Mouse (Mus musculus): Measurements from ENCODE around the gene Lmod2. TPM values are rescaled to one million over a fixed set of nuclear protein-coding genes. Genes with fewer than 3 reads are reported as not detected.

The Lmod2 gene
- total and polyA plus RNA-seq, 3 experiments, result 0.11 TPM; not detected in 2

DNA sequence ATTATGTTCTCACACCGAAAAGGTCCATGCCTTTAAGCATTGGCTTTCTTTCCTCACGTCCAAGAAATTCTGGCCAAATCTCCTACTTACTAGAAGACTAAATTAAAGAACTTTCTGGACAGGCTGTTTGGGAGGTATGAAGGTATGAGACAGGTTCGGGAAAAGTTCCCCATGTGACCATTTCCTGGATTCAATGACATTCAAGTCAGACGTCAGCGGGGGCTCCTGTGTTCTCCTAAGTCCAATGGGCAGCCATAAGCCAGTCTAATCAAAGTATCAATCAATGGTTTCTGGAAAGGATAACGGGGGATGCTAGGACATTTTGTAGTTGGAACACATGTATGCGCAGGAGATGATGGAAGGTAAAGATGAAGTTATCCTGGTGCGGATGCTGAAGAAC lies 8.1 kb downstream of the Lmod2 start:
- Histone ChIP-seq H3K9me3 (replicated peaks) (no peaks in the 10 kb centered on the region), H3K4me1 (ENCODE audit: insufficient read depth, low read depth, low read length) (no peaks in the 10 kb centered on the region), H3K27me3 (ENCODE audit: insufficient read depth, low read length) (peaks cover 3% of the 10 kb centered on the region; the same call in 1 of the 2 replicates), H3K36me3 (replicated peaks) (no peaks in the 10 kb centered on the region), H3K4me3 (ENCODE audit: low read depth, low read length) (no peak overlapping the region)
- TF ChIP-seq CTCF (IDR thresholded peaks at IDR 0.05; ENCODE audit: low read depth, low read length) (no peak), GATA2 (IDR thresholded peaks at IDR 0.05; ENCODE audit: borderline replicate concordance, low read depth, low read length) (no peak), POLR2AphosphoS5 (IDR thresholded peaks at IDR 0.05; ENCODE audit: insufficient replicate concordance, low read depth, low read length) (no peak), TAL1 (conservative IDR thresholded peaks at IDR 0.05; ENCODE audit: low read depth, low read length) (no peak), GATA1 (IDR thresholded peaks at IDR 0.05; ENCODE audit: borderline replicate concordance, low read length) (no peak)
- DNase-seq (ENCODE audit: low spot score) (no peak), ATAC-seq (ENCODE audit: extremely low read depth, insufficient number of reproducible peaks, low FRiP score, poor library complexity, severe bottlenecking) (no peak)

- Histone ChIP-seq H3K27me3 (ENCODE audit: insufficient read depth, low read length) (peaks cover 3% of the 10 kb centered on the region; the same call in 1 of the 2 replicates), H3K4me1 (ENCODE audit: insufficient read depth, low read depth, low read length) (no peaks in the 10 kb centered on the region), H3K9me3 (replicated peaks) (no peaks in the 10 kb centered on the region), H3K36me3 (replicated peaks) (peaks cover 2% of the 10 kb centered on the region), H3K4me3 (ENCODE audit: low read depth, low read length) (no peak overlapping the region)
- TF ChIP-seq TAL1 (conservative IDR thresholded peaks at IDR 0.05; ENCODE audit: low read depth, low read length), result no peak
- TF ChIP-seq GATA1 (IDR thresholded peaks at IDR 0.05; ENCODE audit: borderline replicate concordance, low read length), result no peak
- no peak for TF ChIP-seq POLR2AphosphoS5 (IDR thresholded peaks at IDR 0.05; ENCODE audit: insufficient replicate concordance, low read depth, low read length)
- TF ChIP-seq GATA2 (IDR thresholded peaks at IDR 0.05; ENCODE audit: borderline replicate concordance, low read depth, low read length), result no peak
- no peak for TF ChIP-seq CTCF (IDR thresholded peaks at IDR 0.05; ENCODE audit: low read depth, low read length)
- ATAC-seq (ENCODE audit: extremely low read depth, insufficient number of reproducible peaks, low FRiP score, poor library complexity, severe bottlenecking), result no peak
- DNase-seq (ENCODE audit: low spot score), result no peak
Measured at GRCm38 (mm10) chr6:24606512-24606911, 8.9 kb downstream of the Lmod2 start.

DNA sequence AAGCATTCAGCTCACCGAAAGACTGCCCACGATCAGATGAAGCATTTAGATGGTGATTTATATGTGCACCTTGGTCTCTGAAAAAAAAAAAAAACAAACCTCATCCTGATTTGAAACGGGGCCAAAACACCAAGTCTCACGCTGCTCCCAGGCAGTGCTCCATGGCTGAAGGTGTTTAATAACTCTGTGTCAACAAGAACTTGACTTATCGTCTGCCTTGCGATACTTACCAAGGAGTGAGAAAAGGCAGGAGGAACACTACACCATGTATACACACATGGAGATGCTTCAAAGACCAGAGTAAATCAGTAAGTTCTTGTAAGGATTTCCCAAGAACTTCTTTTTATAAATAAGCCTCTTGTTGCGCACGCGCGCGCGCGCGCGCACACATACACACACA lies 10.0 kb downstream of the Lmod2 start:
- TF ChIP-seq POLR2AphosphoS5 (IDR thresholded peaks at IDR 0.05; ENCODE audit: insufficient replicate concordance, low read depth, low read length) (no peak), TAL1 (conservative IDR thresholded peaks at IDR 0.05; ENCODE audit: low read depth, low read length) (no peak), GATA2 (IDR thresholded peaks at IDR 0.05; ENCODE audit: borderline replicate concordance, low read depth, low read length) (no peak), GATA1 (IDR thresholded peaks at IDR 0.05; ENCODE audit: borderline replicate concordance, low read length) (no peak), CTCF (IDR thresholded peaks at IDR 0.05; ENCODE audit: low read depth, low read length) (no peak)
- no peak for ATAC-seq (ENCODE audit: extremely low read depth, insufficient number of reproducible peaks, low FRiP score, poor library complexity, severe bottlenecking)
- Histone ChIP-seq H3K4me3 (ENCODE audit: low read depth, low read length) (no peak overlapping the region), H3K36me3 (replicated peaks) (peaks cover 5% of the 10 kb centered on the region), H3K9me3 (replicated peaks) (no peaks in the 10 kb centered on the region), H3K27me3 (ENCODE audit: insufficient read depth, low read length) (peaks cover 3% of the 10 kb centered on the region; the same call in 1 of the 2 replicates), H3K4me1 (ENCODE audit: insufficient read depth, low read depth, low read length) (no peaks in the 10 kb centered on the region)
- DNase-seq (ENCODE audit: low spot score), result no peak

DNA sequence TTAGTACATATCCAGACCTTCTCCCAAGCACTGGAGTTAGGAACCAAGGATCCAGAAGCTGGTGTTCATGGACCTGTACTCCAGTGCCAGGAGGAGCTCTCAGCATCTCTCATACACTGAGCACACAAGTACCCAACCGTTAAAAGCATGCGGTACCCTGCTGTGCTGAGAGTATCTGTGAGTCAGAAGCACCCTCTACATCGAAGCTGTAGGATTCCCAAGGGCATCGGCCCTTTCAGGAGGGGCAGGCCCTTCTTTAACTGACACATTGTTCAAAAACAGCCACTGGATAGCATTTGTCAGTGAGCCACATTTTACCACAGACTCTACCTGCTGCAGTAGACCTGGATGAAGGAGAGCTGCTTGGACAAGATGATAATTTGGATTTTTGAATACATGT lies 10.6 kb downstream of the Lmod2 start:
- ATAC-seq (ENCODE audit: extremely low read depth, insufficient number of reproducible peaks, low FRiP score, poor library complexity, severe bottlenecking) (no peak), DNase-seq (ENCODE audit: low spot score) (no peak)
- TF ChIP-seq TAL1 (conservative IDR thresholded peaks at IDR 0.05; ENCODE audit: low read depth, low read length) (no peak), GATA2 (IDR thresholded peaks at IDR 0.05; ENCODE audit: borderline replicate concordance, low read depth, low read length) (no peak), CTCF (IDR thresholded peaks at IDR 0.05; ENCODE audit: low read depth, low read length) (no peak), GATA1 (IDR thresholded peaks at IDR 0.05; ENCODE audit: borderline replicate concordance, low read length) (no peak), POLR2AphosphoS5 (IDR thresholded peaks at IDR 0.05; ENCODE audit: insufficient replicate concordance, low read depth, low read length) (no peak)
- H3K9me3 ChIP-seq (replicated peaks), result no peaks in the 10 kb centered on the region
- H3K4me1 ChIP-seq (ENCODE audit: insufficient read depth, low read depth, low read length), result no peaks in the 10 kb centered on the region
- H3K36me3 ChIP-seq (replicated peaks), result peaks cover 9% of the 10 kb centered on the region
- H3K4me3 ChIP-seq (ENCODE audit: low read depth, low read length), result no peak overlapping the region
- H3K27me3 ChIP-seq (ENCODE audit: insufficient read depth, low read length), result peaks cover 3% of the 10 kb centered on the region; the same call in 1 of the 2 replicates

GRCm38 (mm10) chr6:24608682-24609081 lies 11.1 kb downstream of the Lmod2 start:
- peaks cover 14% of the 10 kb centered on the region for H3K36me3 ChIP-seq (replicated peaks)
- peaks cover 2% of the 10 kb centered on the region; the same call in 1 of the 2 replicates for H3K27me3 ChIP-seq (ENCODE audit: insufficient read depth, low read length)
- H3K4me1 ChIP-seq (ENCODE audit: insufficient read depth, low read depth, low read length), result no peaks in the 10 kb centered on the region
- H3K9me3 ChIP-seq (replicated peaks), result no peaks in the 10 kb centered on the region
- DNase-seq (ENCODE audit: low spot score) (no peak), ATAC-seq (ENCODE audit: extremely low read depth, insufficient number of reproducible peaks, low FRiP score, poor library complexity, severe bottlenecking) (no peak)
- H3K4me3 ChIP-seq (ENCODE audit: low read depth, low read length), result no peak overlapping the region
- no peak for TF ChIP-seq GATA1 (IDR thresholded peaks at IDR 0.05; ENCODE audit: borderline replicate concordance, low read length)
- TF ChIP-seq CTCF (IDR thresholded peaks at IDR 0.05; ENCODE audit: low read depth, low read length), result no peak
- no peak for TF ChIP-seq TAL1 (conservative IDR thresholded peaks at IDR 0.05; ENCODE audit: low read depth, low read length)
- no peak for TF ChIP-seq POLR2AphosphoS5 (IDR thresholded peaks at IDR 0.05; ENCODE audit: insufficient replicate concordance, low read depth, low read length)
- no peak for TF ChIP-seq GATA2 (IDR thresholded peaks at IDR 0.05; ENCODE audit: borderline replicate concordance, low read depth, low read length)

DNA sequence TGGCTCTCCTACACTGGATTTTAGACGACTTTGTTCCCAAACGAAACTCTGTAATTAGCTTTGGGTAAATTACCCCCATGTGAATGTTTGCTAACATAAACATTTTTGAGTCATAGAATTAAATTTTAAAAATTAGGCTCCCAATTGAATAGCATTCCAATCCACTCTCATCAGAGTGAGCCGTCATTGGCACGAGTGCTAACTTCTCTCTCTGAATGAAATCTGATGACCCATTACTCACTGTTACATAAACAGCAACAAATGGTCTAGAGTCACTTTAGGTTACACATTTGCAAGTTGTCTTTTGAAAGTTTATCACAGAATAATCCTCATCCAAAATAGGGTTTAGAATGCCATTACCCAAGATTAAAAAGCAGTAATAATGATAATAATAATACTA lies 12.0 kb downstream of the Lmod2 start:
- H3K4me1 ChIP-seq (ENCODE audit: insufficient read depth, low read depth, low read length), result no peaks in the 10 kb centered on the region
- no peak for DNase-seq (ENCODE audit: low spot score)
- H3K4me3 ChIP-seq (ENCODE audit: low read depth, low read length), result no peak overlapping the region
- no peak for TF ChIP-seq POLR2AphosphoS5 (IDR thresholded peaks at IDR 0.05; ENCODE audit: insufficient replicate concordance, low read depth, low read length)
- TF ChIP-seq GATA2 (IDR thresholded peaks at IDR 0.05; ENCODE audit: borderline replicate concordance, low read depth, low read length), result no peak
- TF ChIP-seq CTCF (IDR thresholded peaks at IDR 0.05; ENCODE audit: low read depth, low read length), result no peak
- no peak for TF ChIP-seq TAL1 (conservative IDR thresholded peaks at IDR 0.05; ENCODE audit: low read depth, low read length)
- TF ChIP-seq GATA1 (IDR thresholded peaks at IDR 0.05; ENCODE audit: borderline replicate concordance, low read length), result no peak
- no peaks in the 10 kb centered on the region; the same call in 1 of the 2 replicates for H3K27me3 ChIP-seq (ENCODE audit: insufficient read depth, low read length)
- no peak for ATAC-seq (ENCODE audit: extremely low read depth, insufficient number of reproducible peaks, low FRiP score, poor library complexity, severe bottlenecking)
- no peaks in the 10 kb centered on the region for H3K9me3 ChIP-seq (replicated peaks)
- H3K36me3 ChIP-seq (replicated peaks), result peaks cover 21% of the 10 kb centered on the region
